Mouse (Mus musculus) liver, embryonic 14.5 days (tissue): ENCODE data around the gene Map1lc3b.

Experiments
- CTCF ChIP-seq: IDR thresholded peaks from 2 replicates; pipeline ENCODE4 v1.5.1; 2016; ENCODE audit warnings: antibody characterized with exemption, low read depth, control low read depth
- EP300 ChIP-seq: IDR thresholded peaks from 2 replicates; pipeline ENCODE4 v1.6.1; 2016; ENCODE audit warnings: antibody characterized with exemption, low read depth

GRCm38 (mm10) chr8:121552506-121552905 is 37.7 kb upstream of the Map1lc3b start:
- TF ChIP-seq CTCF (no peak), EP300 (no peak)
